Mouse (Mus musculus): Measurements from ENCODE around the gene Ctdspl. TPM values are rescaled to one million over a fixed set of nuclear protein-coding genes. Genes with fewer than 3 reads are reported as not detected.

Ctdspl gene
- polyA plus RNA-seq, 1 experiment from 2014 or later = 3.7 TPM

- H3K36me3 ChIP-seq (ENCODE audit: control insufficient read depth, insufficient read depth) = no peaks in the 10 kb centered on the region
- no peak overlapping the region for H3K9ac ChIP-seq (ENCODE audit: low read depth, low read length)
- no peak overlapping the region for H3K4me2 ChIP-seq (ENCODE audit: low read depth, low read length)
- H3K4me1 ChIP-seq (ENCODE audit: control insufficient read depth, low read depth, low read length) = no peaks in the 10 kb centered on the region; the same call in 1 of the 2 replicates
- peaks cover 4% of the 10 kb centered on the region; the same call in 1 of the 2 replicates for H3K27me3 ChIP-seq (ENCODE audit: control insufficient read depth, insufficient read depth, low read depth, low read length)
- no peak overlapping the region for H3K27ac ChIP-seq (ENCODE audit: low read length)
- H3K9me3 ChIP-seq (replicated peaks; ENCODE audit: control insufficient read depth, low read length) = no peaks in the 10 kb centered on the region
- 68% methylated on average over 7 of the region's 7 CpGs for WGBS (ENCODE audit: insufficient replicate concordance)
- no peak overlapping the region for H3K4me3 ChIP-seq (ENCODE audit: low read depth, low read length)
- ATAC-seq (ENCODE audit: low read depth) = no peak
Measured at GRCm38 (mm10) chr9:119058245-119058644, 132.0 kb downstream of the Ctdspl start.

GRCm38 (mm10) chr9:119060701-119061100, 134.4 kb downstream of the Ctdspl start:
- no peak overlapping the region for H3K27ac ChIP-seq (ENCODE audit: low read length)
- H3K4me3 ChIP-seq (ENCODE audit: low read depth, low read length) = no peak overlapping the region
- H3K9ac ChIP-seq (ENCODE audit: low read depth, low read length) = no peak overlapping the region
- no peaks in the 10 kb centered on the region for H3K36me3 ChIP-seq (ENCODE audit: control insufficient read depth, insufficient read depth)
- WGBS (ENCODE audit: insufficient replicate concordance) = 65% methylated on average over 10 of the region's 10 CpGs
- H3K4me2 ChIP-seq (ENCODE audit: low read depth, low read length) = no peak overlapping the region
- H3K9me3 ChIP-seq (replicated peaks; ENCODE audit: control insufficient read depth, low read length) = no peaks in the 10 kb centered on the region
- H3K27me3 ChIP-seq (ENCODE audit: control insufficient read depth, insufficient read depth, low read depth, low read length) = no peaks in the 10 kb centered on the region
- ATAC-seq (ENCODE audit: low read depth) = no peak
- H3K4me1 ChIP-seq (ENCODE audit: control insufficient read depth, low read depth, low read length) = no peaks in the 10 kb centered on the region

GRCm38 (mm10) chr9:119063036-119063644, 136.9 kb downstream of the Ctdspl start:
- Histone ChIP-seq H3K27ac (ENCODE audit: low read length) (no peak overlapping the region), H3K27me3 (ENCODE audit: control insufficient read depth, insufficient read depth, low read depth, low read length) (no peaks in the 10 kb centered on the region), H3K4me1 (ENCODE audit: control insufficient read depth, low read depth, low read length) (no peaks in the 10 kb centered on the region), H3K4me2 (ENCODE audit: low read depth, low read length) (no peak overlapping the region), H3K36me3 (ENCODE audit: control insufficient read depth, insufficient read depth) (no peaks in the 10 kb centered on the region), H3K9ac (ENCODE audit: low read depth, low read length) (no peak overlapping the region), H3K4me3 (ENCODE audit: low read depth, low read length) (no peak overlapping the region), H3K9me3 (replicated peaks; ENCODE audit: control insufficient read depth, low read length) (no peaks in the 10 kb centered on the region)
- 35% methylated on average over 19 of the region's 19 CpGs for WGBS (ENCODE audit: insufficient replicate concordance)
- no peak for ATAC-seq (ENCODE audit: low read depth)

DNA sequence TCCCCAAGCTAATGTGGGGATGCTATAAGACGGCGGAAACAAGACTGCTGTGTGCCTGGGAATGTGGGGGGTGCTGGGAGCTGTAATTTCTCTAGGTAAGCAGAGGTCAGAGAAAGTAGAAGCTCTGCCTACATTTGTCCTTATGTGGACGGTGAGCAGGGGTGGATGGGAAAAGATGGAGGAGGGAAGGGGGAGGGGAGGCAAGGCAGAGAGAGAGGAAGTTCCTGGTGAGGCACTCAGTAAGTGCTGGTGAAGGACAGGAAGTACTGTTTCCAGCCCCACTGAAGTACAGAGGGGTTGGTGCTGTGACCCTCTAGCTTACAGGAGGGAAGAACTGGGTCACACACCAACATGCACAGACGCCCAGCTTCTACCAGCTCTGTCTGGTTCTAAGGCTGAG, 138.0 kb downstream of the Ctdspl start:
- H3K9me3 ChIP-seq (replicated peaks; ENCODE audit: control insufficient read depth, low read length) = no peaks in the 10 kb centered on the region
- no peaks in the 10 kb centered on the region for H3K27me3 ChIP-seq (ENCODE audit: control insufficient read depth, insufficient read depth, low read depth, low read length)
- H3K9ac ChIP-seq (ENCODE audit: low read depth, low read length) = no peak overlapping the region
- no peak overlapping the region for H3K27ac ChIP-seq (ENCODE audit: low read length)
- no peaks in the 10 kb centered on the region for H3K36me3 ChIP-seq (ENCODE audit: control insufficient read depth, insufficient read depth)
- no peak overlapping the region for H3K4me2 ChIP-seq (ENCODE audit: low read depth, low read length)
- no peak overlapping the region for H3K4me3 ChIP-seq (ENCODE audit: low read depth, low read length)
- ATAC-seq (ENCODE audit: low read depth) = peak; percentile 25; the same call in 1 of the 2 replicates
- no peaks in the 10 kb centered on the region for H3K4me1 ChIP-seq (ENCODE audit: control insufficient read depth, low read depth, low read length)
- 39% methylated on average over 4 of the region's 4 CpGs for WGBS (ENCODE audit: insufficient replicate concordance)

DNA sequence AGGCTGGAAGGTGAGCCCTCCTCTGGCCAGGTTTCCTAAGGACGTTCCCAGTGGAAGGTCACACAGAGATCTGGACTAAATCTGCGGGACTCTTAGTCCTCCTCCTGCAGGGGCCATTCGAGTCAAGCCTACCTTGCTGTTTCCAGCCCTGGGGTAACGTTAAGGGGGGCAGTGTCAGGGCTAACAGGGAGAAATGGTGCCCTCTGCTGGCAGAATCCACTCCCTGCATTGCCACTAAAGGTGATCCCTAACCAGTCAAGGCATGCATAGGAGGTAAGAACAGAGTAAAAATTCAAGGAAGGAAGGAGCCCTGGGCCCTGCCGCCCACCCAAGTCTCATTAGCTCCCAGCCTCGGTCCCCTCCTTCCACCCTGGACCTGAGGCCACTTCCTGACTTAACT, 141.3 kb downstream of the Ctdspl start:
- Histone ChIP-seq H3K4me1 (ENCODE audit: control insufficient read depth, low read depth, low read length) (no peaks in the 10 kb centered on the region), H3K27ac (ENCODE audit: low read length) (no peak overlapping the region), H3K36me3 (ENCODE audit: control insufficient read depth, insufficient read depth) (no peaks in the 10 kb centered on the region), H3K4me3 (ENCODE audit: low read depth, low read length) (no peak overlapping the region), H3K27me3 (ENCODE audit: control insufficient read depth, insufficient read depth, low read depth, low read length) (no peaks in the 10 kb centered on the region), H3K9ac (ENCODE audit: low read depth, low read length) (no peak overlapping the region), H3K9me3 (replicated peaks; ENCODE audit: control insufficient read depth, low read length) (no peaks in the 10 kb centered on the region), H3K4me2 (ENCODE audit: low read depth, low read length) (no peak overlapping the region)
- ATAC-seq (ENCODE audit: low read depth) = no peak
- WGBS (ENCODE audit: insufficient replicate concordance) = 3% methylated on average over 6 of the region's 6 CpGs

GRCm38 (mm10) chr9:119068266-119068665, 142.0 kb downstream of the Ctdspl start:
- Histone ChIP-seq H3K27ac (ENCODE audit: low read length) (no peak overlapping the region), H3K9me3 (replicated peaks; ENCODE audit: control insufficient read depth, low read length) (no peaks in the 10 kb centered on the region), H3K4me1 (ENCODE audit: control insufficient read depth, low read depth, low read length) (no peaks in the 10 kb centered on the region), H3K4me2 (ENCODE audit: low read depth, low read length) (no peak overlapping the region), H3K36me3 (ENCODE audit: control insufficient read depth, insufficient read depth) (no peaks in the 10 kb centered on the region), H3K27me3 (ENCODE audit: control insufficient read depth, insufficient read depth, low read depth, low read length) (no peaks in the 10 kb centered on the region), H3K4me3 (ENCODE audit: low read depth, low read length) (no peak overlapping the region), H3K9ac (ENCODE audit: low read depth, low read length) (no peak overlapping the region)
- ATAC-seq (ENCODE audit: low read depth) = no peak
- 75% methylated on average over 11 of the region's 11 CpGs for WGBS (ENCODE audit: insufficient replicate concordance)

DNA sequence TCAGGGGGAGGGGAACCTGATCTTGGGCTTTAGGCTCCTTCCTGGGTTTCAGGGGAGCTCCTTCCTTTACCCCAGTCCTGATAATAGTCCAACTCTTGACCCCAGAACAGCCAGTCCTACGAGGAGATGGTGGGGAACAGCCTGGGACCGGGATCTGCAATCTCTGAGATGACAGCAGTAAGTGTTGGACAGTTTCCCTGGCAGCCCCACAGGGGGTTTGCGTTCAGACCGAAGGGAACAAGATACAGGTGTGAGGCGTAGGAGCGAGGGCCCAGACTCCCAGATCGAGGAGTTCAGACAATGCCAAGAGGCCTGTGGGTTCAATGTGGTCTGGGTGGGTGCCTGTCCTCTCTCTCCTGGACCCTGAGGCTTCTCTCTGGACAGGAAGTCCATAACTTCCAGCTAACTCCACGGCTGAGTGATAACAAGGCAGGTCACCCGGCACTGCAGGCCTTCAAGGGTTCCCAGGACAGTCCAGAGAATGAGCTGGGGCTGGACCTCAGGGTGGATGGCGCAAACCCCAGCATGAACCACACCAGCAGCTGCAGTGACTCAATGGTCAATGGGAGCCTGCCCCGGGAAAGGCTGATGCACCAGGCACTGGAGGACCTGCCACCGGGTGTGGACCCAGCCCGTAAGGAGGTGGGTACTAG, 144.0 kb downstream of the Ctdspl start:
- no peaks in the 10 kb centered on the region for H3K4me1 ChIP-seq (ENCODE audit: control insufficient read depth, low read depth, low read length)
- no peak for ATAC-seq (ENCODE audit: low read depth)
- H3K9me3 ChIP-seq (replicated peaks; ENCODE audit: control insufficient read depth, low read length) = no peaks in the 10 kb centered on the region
- WGBS (ENCODE audit: insufficient replicate concordance) = 65% methylated on average over 13 of the region's 13 CpGs
- no peak overlapping the region for H3K9ac ChIP-seq (ENCODE audit: low read depth, low read length)
- H3K4me3 ChIP-seq (ENCODE audit: low read depth, low read length) = no peak overlapping the region
- no peaks in the 10 kb centered on the region for H3K36me3 ChIP-seq (ENCODE audit: control insufficient read depth, insufficient read depth)
- no peak overlapping the region for H3K27ac ChIP-seq (ENCODE audit: low read length)
- H3K4me2 ChIP-seq (ENCODE audit: low read depth, low read length) = no peak overlapping the region
- no peaks in the 10 kb centered on the region for H3K27me3 ChIP-seq (ENCODE audit: control insufficient read depth, insufficient read depth, low read depth, low read length)

DNA sequence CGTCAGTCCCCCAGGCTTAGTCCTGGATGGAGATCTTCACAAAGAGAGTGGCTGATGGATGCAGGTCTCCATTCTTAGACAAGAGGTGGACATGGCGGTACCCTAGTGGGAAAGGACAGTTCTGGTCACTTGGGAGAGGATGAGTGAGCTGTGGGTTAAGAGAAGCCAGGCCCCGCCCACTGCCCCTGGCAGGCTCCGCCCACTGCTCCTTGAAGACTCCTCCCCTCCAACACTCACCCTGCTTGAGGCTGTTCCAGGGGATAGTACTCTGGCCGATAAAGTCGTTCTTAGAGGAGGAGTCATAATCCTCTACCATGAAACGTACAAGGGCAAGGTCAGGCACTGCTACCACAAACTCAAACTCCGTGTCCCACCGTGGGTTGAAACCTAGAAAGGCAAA, 145.5 kb downstream of the Ctdspl start:
- Histone ChIP-seq H3K4me1 (ENCODE audit: control insufficient read depth, low read depth, low read length) (no peaks in the 10 kb centered on the region), H3K9me3 (replicated peaks; ENCODE audit: control insufficient read depth, low read length) (no peaks in the 10 kb centered on the region), H3K9ac (ENCODE audit: low read depth, low read length) (no peak overlapping the region), H3K27me3 (ENCODE audit: control insufficient read depth, insufficient read depth, low read depth, low read length) (no peaks in the 10 kb centered on the region), H3K36me3 (ENCODE audit: control insufficient read depth, insufficient read depth) (no peaks in the 10 kb centered on the region), H3K4me3 (ENCODE audit: low read depth, low read length) (no peak overlapping the region), H3K27ac (ENCODE audit: low read length) (no peak overlapping the region), H3K4me2 (ENCODE audit: low read depth, low read length) (no peak overlapping the region)
- WGBS (ENCODE audit: insufficient replicate concordance) = 59% methylated on average over 9 of the region's 9 CpGs
- ATAC-seq (ENCODE audit: low read depth) = no peak

DNA sequence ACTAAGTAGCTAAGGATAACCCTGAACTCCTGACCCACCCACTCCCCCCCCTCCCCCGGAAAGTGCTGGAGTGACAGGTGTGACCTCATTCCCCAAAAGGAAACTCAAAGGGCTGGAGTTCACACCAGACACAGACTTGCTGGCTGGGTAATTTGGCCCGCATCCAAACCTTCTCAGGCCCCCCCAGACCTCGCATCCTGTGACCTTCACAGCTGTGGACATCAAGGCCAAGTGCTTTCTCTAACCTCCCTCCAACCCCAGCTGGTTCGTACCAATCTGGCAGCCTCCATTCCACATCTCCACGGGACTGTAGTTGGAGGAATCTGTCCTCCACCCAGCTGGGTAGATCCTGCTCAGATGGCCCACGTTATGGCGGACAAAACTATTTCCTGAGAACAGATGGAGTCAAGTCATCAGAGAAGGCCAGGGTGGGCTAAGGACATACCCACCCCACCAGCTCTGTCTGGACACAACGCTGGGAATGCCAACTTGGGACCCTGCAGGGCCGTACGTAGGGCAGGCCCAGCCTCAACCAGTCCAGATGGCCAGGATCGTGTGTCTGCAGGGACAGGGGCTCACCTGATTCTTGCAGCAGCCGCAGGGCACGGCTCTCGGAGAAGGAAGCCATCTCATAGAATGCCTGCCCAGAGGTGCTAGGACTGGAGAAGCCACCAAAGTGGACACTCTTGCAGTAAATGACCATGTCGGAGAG, 147.1 kb downstream of the Ctdspl start:
- Histone ChIP-seq H3K36me3 (ENCODE audit: control insufficient read depth, insufficient read depth) (no peaks in the 10 kb centered on the region), H3K27ac (ENCODE audit: low read length) (no peak overlapping the region), H3K4me2 (ENCODE audit: low read depth, low read length) (no peak overlapping the region), H3K9me3 (replicated peaks; ENCODE audit: control insufficient read depth, low read length) (no peaks in the 10 kb centered on the region), H3K27me3 (ENCODE audit: control insufficient read depth, insufficient read depth, low read depth, low read length) (no peaks in the 10 kb centered on the region), H3K9ac (ENCODE audit: low read depth, low read length) (no peak overlapping the region), H3K4me3 (ENCODE audit: low read depth, low read length) (no peak overlapping the region), H3K4me1 (ENCODE audit: control insufficient read depth, low read depth, low read length) (no peaks in the 10 kb centered on the region)
- ATAC-seq (ENCODE audit: low read depth) = no peak
- WGBS (ENCODE audit: insufficient replicate concordance) = 71% methylated on average over 15 of the region's 15 CpGs
